8 mouse cellular contexts compared by ENCODE assay signal in genomic region chr10:128082880-128083421, GRCm38 (mm10). TPM values are rescaled to one million over a fixed set of nuclear protein-coding genes. Genes with fewer than 3 reads are reported as not detected.
DNase-seq lines count a peak whose midpoint lies in the region; ATAC-seq and TF ChIP-seq lines count a peak whose summit lies in the region.

Gene Atp5b (plus strand): TSS chr10:128083273.

- no peaks in the 10 kb centered on the region for H3K27me3 ChIP-seq in embryonic facial prominence, embryonic 14.5 days (replicated peaks; ENCODE audit: control insufficient read depth, insufficient read depth, low read length)
- no peaks in the 10 kb centered on the region for H3K27me3 ChIP-seq in heart, adult 2 months (ENCODE audit: control insufficient read depth, insufficient read depth, low read length)
- H3K27me3 ChIP-seq in limb, embryonic 13.5 days: no peaks in the 10 kb centered on the region
- no peaks in the 10 kb centered on the region for H3K27me3 ChIP-seq in midbrain, embryonic 16.5 days (ENCODE audit: control insufficient read depth, insufficient read depth, low read depth, low read length)

- intact Hi-C loops in heart, adult 2 months (cut with DNase I): loop anchor here (1.0 to 2.0 kb wide), 2 partner anchors 24 to 46 kb away; partner anchors contain the start of gene Ptges3

- no peak for TF ChIP-seq CTCF in heart, adult 2 months (IDR thresholded peaks at IDR 0.05)

- peak within 1 kb of the TSS; percentile 97 for H3K9ac ChIP-seq in embryonic facial prominence, embryonic 14.5 days (ENCODE audit: low read depth, low read length)
- H3K9ac ChIP-seq in heart, adult 2 months (ENCODE audit: low read depth, low read length): peak within 1 kb of the TSS; percentile 86
- peak within 1 kb of the TSS; percentile 98 for H3K9ac ChIP-seq in limb, embryonic 13.5 days
- peak within 1 kb of the TSS; percentile 98 for H3K9ac ChIP-seq in midbrain, embryonic 16.5 days (ENCODE audit: low read depth, low read length)

- H3K27ac ChIP-seq in embryonic facial prominence, embryonic 14.5 days (replicated peaks; ENCODE audit: low read depth, low read length): peak within 1 kb of the TSS; percentile 81
- peak within 1 kb of the TSS; percentile 94 for H3K27ac ChIP-seq in heart, adult 2 months
- peak within 1 kb of the TSS; percentile 79; the same call in 1 of the 2 replicates for H3K27ac ChIP-seq in limb, embryonic 13.5 days
- peak within 1 kb of the TSS; percentile 93 for H3K27ac ChIP-seq in midbrain, embryonic 16.5 days (ENCODE audit: low read length)

- peaks cover 7% of the 10 kb centered on the region for H3K79me2 ChIP-seq in heart, adult 2 months (replicated peaks; ENCODE audit: control insufficient read depth, insufficient read depth, low read length)

- peak; percentile 100 for DNase-seq in 3T3-L1 (ENCODE audit: low read depth, low spot score)
- DNase-seq in adrenal gland, postnatal 4 days (ENCODE audit: low spot score in 2 of 2): peak; percentile 79 to 89
- peak; percentile 100 for DNase-seq in embryonic facial prominence, embryonic 14.5 days (ENCODE audit: low spot score)
- peak; percentile 94 to 98 for DNase-seq in heart, adult 2 months
- peak; percentile 98 to 100 for DNase-seq in kidney, adult 8-10 months
- DNase-seq in spleen, postnatal 10 days (ENCODE audit: low spot score in 2 of 2): peak; percentile 96

- TF ChIP-seq EP300 in heart, adult 2 months (IDR thresholded peaks at IDR 0.05; ENCODE audit: insufficient read depth, low read depth, low read length): peak; percentile 77

- peak within 1 kb of the TSS; percentile 86 for H3K4me2 ChIP-seq in embryonic facial prominence, embryonic 14.5 days (ENCODE audit: low read depth, low read length)
- H3K4me2 ChIP-seq in limb, embryonic 13.5 days (replicated peaks): peak within 1 kb of the TSS; percentile 92
- H3K4me2 ChIP-seq in midbrain, embryonic 16.5 days (ENCODE audit: low read length): peak within 1 kb of the TSS; percentile 71

- peak within 1 kb of the TSS; percentile 80 for H3K4me3 ChIP-seq in embryonic facial prominence, embryonic 14.5 days (ENCODE audit: low read depth, low read length)
- peak within 1 kb of the TSS; percentile 92 for H3K4me3 ChIP-seq in heart, adult 2 months
- peak within 1 kb of the TSS; percentile 99 for H3K4me3 ChIP-seq in limb, embryonic 13.5 days
- peak within 1 kb of the TSS; percentile 91 for H3K4me3 ChIP-seq in midbrain, embryonic 16.5 days (ENCODE audit: low read depth, low read length)

- H3K36me3 ChIP-seq in embryonic facial prominence, embryonic 14.5 days (ENCODE audit: control insufficient read depth, insufficient read depth, low read length): peaks cover 41% of the 10 kb centered on the region
- peaks cover 30% of the 10 kb centered on the region for H3K36me3 ChIP-seq in heart, adult 2 months (ENCODE audit: control insufficient read depth, insufficient read depth, low read length)
- peaks cover 40% of the 10 kb centered on the region for H3K36me3 ChIP-seq in limb, embryonic 13.5 days
- peaks cover 26% of the 10 kb centered on the region for H3K36me3 ChIP-seq in midbrain, embryonic 16.5 days (ENCODE audit: control insufficient read depth, insufficient read depth, low read length)

- 0% methylated on average over 26 of the region's 34 CpGs for WGBS in embryonic facial prominence, embryonic 14.5 days
- WGBS in heart, adult 2 months: under 1% methylated on average over 34 of the region's 34 CpGs
- WGBS in limb, embryonic 13.5 days: under 1% methylated on average over 34 of the region's 34 CpGs
- under 1% methylated on average over 34 of the region's 34 CpGs for WGBS in midbrain, embryonic 16.5 days

- H3K4me1 ChIP-seq in embryonic facial prominence, embryonic 14.5 days (ENCODE audit: control insufficient read depth, insufficient read depth, low read length): no peaks in the 10 kb centered on the region
- peaks cover 6% of the 10 kb centered on the region for H3K4me1 ChIP-seq in heart, adult 2 months (ENCODE audit: control insufficient read depth, insufficient read depth, low read length)
- H3K4me1 ChIP-seq in limb, embryonic 13.5 days: peaks cover 20% of the 10 kb centered on the region
- H3K4me1 ChIP-seq in midbrain, embryonic 16.5 days (ENCODE audit: control insufficient read depth, insufficient read depth, low read length): peaks cover 18% of the 10 kb centered on the region

- ATAC-seq in embryonic facial prominence, embryonic 14.5 days (ENCODE audit: low read depth): peak; percentile 99
- ATAC-seq in limb, embryonic 13.5 days (ENCODE audit: low FRiP score, low read depth): peak; percentile 98
- peak; percentile 99 for ATAC-seq in midbrain, embryonic 16.5 days

- H3K9me3 ChIP-seq in embryonic facial prominence, embryonic 14.5 days (ENCODE audit: control insufficient read depth, low read length): no peaks in the 10 kb centered on the region
- no peaks in the 10 kb centered on the region for H3K9me3 ChIP-seq in limb, embryonic 13.5 days
- no peaks in the 10 kb centered on the region for H3K9me3 ChIP-seq in midbrain, embryonic 16.5 days (replicated peaks; ENCODE audit: control insufficient read depth, low read length, poor library complexity, severe bottlenecking)

- peak; percentile 90 for TF ChIP-seq POLR2A in heart, adult 2 months (IDR thresholded peaks at IDR 0.05; ENCODE audit: insufficient read depth, low read depth, low read length)

RNA-seq across cellular contexts. Expression of gene Atp5b, which starts in this region (rescaled TPM):
- total RNA-seq in adrenal gland, postnatal 4 days (2021): 1,000 to 10,000 TPM; 2,157 to 2,362 TPM
- 2,069 and 2,210 TPM in 2 replicates for polyA plus RNA-seq in embryonic facial prominence, embryonic 14.5 days (2014; fragmentation: Nextera tagmentation; extraction: Ambion mirVana)
- 1,000 to 10,000 TPM; 7,689 to 9,158 TPM for total RNA-seq in heart, adult 2 months (2021)
- 8,017 and 9,446 TPM in 2 replicates for polyA plus RNA-seq in heart, adult 2 months (2012; rRNA removed)
- 1,947 and 1,954 TPM in 2 replicates for polyA plus RNA-seq in limb, embryonic 13.5 days (2015; fragmentation: Nextera tagmentation; extraction: Ambion mirVana)
- 2,034 and 2,090 TPM in 2 replicates for polyA plus RNA-seq in midbrain, embryonic 16.5 days (2015; fragmentation: Nextera tagmentation; extraction: Ambion mirVana)

Comparison
In these comparisons a context has a peak if more than half of its experiments do, and no peak if none do; other contexts are left out.
1. Peak in every context shown above with its lines: DNase-seq, ATAC-seq, H3K4me3 ChIP-seq and H3K27ac ChIP-seq.